Mouse (Mus musculus): Measurements from ENCODE around the gene Rbfox1. TPM values are rescaled to one million over a fixed set of nuclear protein-coding genes. Genes with fewer than 3 reads are reported as not detected.

Gene Rbfox1
- polyA plus RNA-seq, 1 experiment = 0.22 TPM

GRCm38 (mm10) chr16:6962508-6962907 lies 1077.4 kb downstream of the Rbfox1 start:
- no peaks in the 10 kb centered on the region for H3K79me2 ChIP-seq (ENCODE audit: control insufficient read depth, insufficient read depth)
- no peaks in the 10 kb centered on the region for H3K27me3 ChIP-seq (ENCODE audit: control insufficient read depth, insufficient read depth, insufficient read length)
- no peaks in the 10 kb centered on the region for H3K79me3 ChIP-seq (ENCODE audit: low read depth)
- TF ChIP-seq MYOG (IDR thresholded peaks at IDR 0.05; ENCODE audit: control insufficient read depth, extremely low read depth, insufficient read length) (no peak), FOSL1 (IDR thresholded peaks at IDR 0.05; ENCODE audit: insufficient read depth, low read length, poor library complexity, severe bottlenecking) (no peak), MYOD1 (IDR thresholded peaks at IDR 0.05; ENCODE audit: control insufficient read depth, insufficient read length, low read depth) (no peak), CTCF (IDR thresholded peaks at IDR 0.05; ENCODE audit: control insufficient read depth, insufficient read depth, insufficient read length) (no peak), USF1 (IDR thresholded peaks at IDR 0.05; ENCODE audit: low read depth) (no peak), CEBPB (IDR thresholded peaks at IDR 0.05; ENCODE audit: low read depth) (no peak), MAX (IDR thresholded peaks at IDR 0.05) (no peak)
- no peak overlapping the region for H3ac ChIP-seq (ENCODE audit: control insufficient read depth, insufficient read length, low read depth)
- no peaks in the 10 kb centered on the region for H3K36me3 ChIP-seq (ENCODE audit: control insufficient read depth, insufficient read depth)
- no peak overlapping the region for H3K4me3 ChIP-seq (ENCODE audit: insufficient read depth, poor library complexity, severe bottlenecking)

- no peak overlapping the region for H3K4me3 ChIP-seq (ENCODE audit: insufficient read depth, poor library complexity, severe bottlenecking)
- H3K79me2 ChIP-seq (ENCODE audit: control insufficient read depth, insufficient read depth) = no peaks in the 10 kb centered on the region
- H3K36me3 ChIP-seq (ENCODE audit: control insufficient read depth, insufficient read depth) = no peaks in the 10 kb centered on the region
- TF ChIP-seq MAX (IDR thresholded peaks at IDR 0.05) = peak; percentile 51
- TF ChIP-seq USF1 (IDR thresholded peaks at IDR 0.05; ENCODE audit: low read depth) = no peak
- peak; percentile 95 for TF ChIP-seq FOSL1 (IDR thresholded peaks at IDR 0.05; ENCODE audit: insufficient read depth, low read length, poor library complexity, severe bottlenecking)
- TF ChIP-seq CEBPB (IDR thresholded peaks at IDR 0.05; ENCODE audit: low read depth) = peak; percentile 58
- no peak for TF ChIP-seq CTCF (IDR thresholded peaks at IDR 0.05; ENCODE audit: control insufficient read depth, insufficient read depth, insufficient read length)
- no peak for TF ChIP-seq MYOG (IDR thresholded peaks at IDR 0.05; ENCODE audit: control insufficient read depth, extremely low read depth, insufficient read length)
- peak; percentile 81 for TF ChIP-seq MYOD1 (IDR thresholded peaks at IDR 0.05; ENCODE audit: control insufficient read depth, insufficient read length, low read depth)
- no peaks in the 10 kb centered on the region for H3K79me3 ChIP-seq (ENCODE audit: low read depth)
- no peaks in the 10 kb centered on the region for H3K27me3 ChIP-seq (ENCODE audit: control insufficient read depth, insufficient read depth, insufficient read length)
- no peak overlapping the region for H3ac ChIP-seq (ENCODE audit: control insufficient read depth, insufficient read length, low read depth)
Measured at GRCm38 (mm10) chr16:6963533-6963932, 1078.4 kb downstream of the Rbfox1 start.

- Histone ChIP-seq H3K4me3 (ENCODE audit: insufficient read depth, poor library complexity, severe bottlenecking) (no peak overlapping the region), H3K79me3 (ENCODE audit: low read depth) (no peaks in the 10 kb centered on the region), H3K36me3 (ENCODE audit: control insufficient read depth, insufficient read depth) (no peaks in the 10 kb centered on the region), H3K27me3 (ENCODE audit: control insufficient read depth, insufficient read depth, insufficient read length) (no peaks in the 10 kb centered on the region), H3K79me2 (ENCODE audit: control insufficient read depth, insufficient read depth) (no peaks in the 10 kb centered on the region), H3ac (ENCODE audit: control insufficient read depth, insufficient read length, low read depth) (no peak overlapping the region)
- TF ChIP-seq CTCF (IDR thresholded peaks at IDR 0.05; ENCODE audit: control insufficient read depth, insufficient read depth, insufficient read length) (no peak), USF1 (IDR thresholded peaks at IDR 0.05; ENCODE audit: low read depth) (no peak), FOSL1 (IDR thresholded peaks at IDR 0.05; ENCODE audit: insufficient read depth, low read length, poor library complexity, severe bottlenecking) (no peak), CEBPB (IDR thresholded peaks at IDR 0.05; ENCODE audit: low read depth) (no peak), MAX (IDR thresholded peaks at IDR 0.05) (no peak), MYOG (IDR thresholded peaks at IDR 0.05; ENCODE audit: control insufficient read depth, extremely low read depth, insufficient read length) (no peak), MYOD1 (IDR thresholded peaks at IDR 0.05; ENCODE audit: control insufficient read depth, insufficient read length, low read depth) (no peak)
Measured at GRCm38 (mm10) chr16:6964720-6965583, 1079.8 kb downstream of the Rbfox1 start.

GRCm38 (mm10) chr16:6969986-6970385 lies 1084.8 kb downstream of the Rbfox1 start:
- TF ChIP-seq FOSL1 (IDR thresholded peaks at IDR 0.05; ENCODE audit: insufficient read depth, low read length, poor library complexity, severe bottlenecking) (no peak), MAX (IDR thresholded peaks at IDR 0.05) (no peak), MYOG (IDR thresholded peaks at IDR 0.05; ENCODE audit: control insufficient read depth, extremely low read depth, insufficient read length) (no peak), MYOD1 (IDR thresholded peaks at IDR 0.05; ENCODE audit: control insufficient read depth, insufficient read length, low read depth) (no peak), CTCF (IDR thresholded peaks at IDR 0.05; ENCODE audit: control insufficient read depth, insufficient read depth, insufficient read length) (no peak), CEBPB (IDR thresholded peaks at IDR 0.05; ENCODE audit: low read depth) (no peak), USF1 (IDR thresholded peaks at IDR 0.05; ENCODE audit: low read depth) (no peak)
- no peaks in the 10 kb centered on the region for H3K36me3 ChIP-seq (ENCODE audit: control insufficient read depth, insufficient read depth)
- no peak overlapping the region for H3K4me3 ChIP-seq (ENCODE audit: insufficient read depth, poor library complexity, severe bottlenecking)
- no peaks in the 10 kb centered on the region for H3K27me3 ChIP-seq (ENCODE audit: control insufficient read depth, insufficient read depth, insufficient read length)
- H3K79me3 ChIP-seq (ENCODE audit: low read depth) = no peaks in the 10 kb centered on the region
- no peaks in the 10 kb centered on the region for H3K79me2 ChIP-seq (ENCODE audit: control insufficient read depth, insufficient read depth)
- no peak overlapping the region for H3ac ChIP-seq (ENCODE audit: control insufficient read depth, insufficient read length, low read depth)

GRCm38 (mm10) chr16:6976341-6976740 lies 1091.2 kb downstream of the Rbfox1 start:
- TF ChIP-seq FOSL1 (IDR thresholded peaks at IDR 0.05; ENCODE audit: insufficient read depth, low read length, poor library complexity, severe bottlenecking) = no peak
- TF ChIP-seq CEBPB (IDR thresholded peaks at IDR 0.05; ENCODE audit: low read depth) = no peak
- no peak for TF ChIP-seq MAX (IDR thresholded peaks at IDR 0.05)
- no peak for TF ChIP-seq USF1 (IDR thresholded peaks at IDR 0.05; ENCODE audit: low read depth)
- no peak for TF ChIP-seq MYOG (IDR thresholded peaks at IDR 0.05; ENCODE audit: control insufficient read depth, extremely low read depth, insufficient read length)
- TF ChIP-seq MYOD1 (IDR thresholded peaks at IDR 0.05; ENCODE audit: control insufficient read depth, insufficient read length, low read depth) = no peak
- Histone ChIP-seq H3K27me3 (ENCODE audit: control insufficient read depth, insufficient read depth, insufficient read length) (no peaks in the 10 kb centered on the region), H3K4me3 (ENCODE audit: insufficient read depth, poor library complexity, severe bottlenecking) (no peak overlapping the region), H3K36me3 (ENCODE audit: control insufficient read depth, insufficient read depth) (no peaks in the 10 kb centered on the region), H3ac (ENCODE audit: control insufficient read depth, insufficient read length, low read depth) (no peak overlapping the region), H3K79me3 (ENCODE audit: low read depth) (no peaks in the 10 kb centered on the region), H3K79me2 (ENCODE audit: control insufficient read depth, insufficient read depth) (no peaks in the 10 kb centered on the region)

Measured in C2C12 (cell line).